Mouse (Mus musculus) neural tube, embryonic 14.5 days (tissue): Measurements from ENCODE around the gene Alpk3. TPM values are rescaled to one million over a fixed set of nuclear protein-coding genes. Genes with fewer than 3 reads are reported as not detected.

Experiments used
- ATAC-seq: fragments of 200-750 bp; cut with Nextera tagmentation; 2 replicates; pipeline ENCODE4 v1.8.0; 2017; ENCODE audit warnings: low read depth, mild to moderate bottlenecking, moderate TSS enrichment, moderate library complexity
- H3K27ac ChIP-seq: fragments of 300-500 bp; sonication (generic); 2 replicates; pipeline ENCODE4 v1.5.1; 2014; ENCODE audit warnings: low read depth, mild to moderate bottlenecking, control low read depth, low read length, moderate library complexity, mixed read lengths
- H3K27me3 ChIP-seq: fragments of 300-500 bp; sonication (generic); 2 replicates; pipeline ENCODE4 v1.6.1; 2014; ENCODE audit warnings: low read length; ENCODE audit not compliant: control insufficient read depth, insufficient read depth
- H3K36me3 ChIP-seq: fragments of 300-500 bp; sonication (generic); 2 replicates; pipeline ENCODE4 v1.6.1; 2014; ENCODE audit warnings: low read length, mixed read lengths; ENCODE audit not compliant: control insufficient read depth, insufficient read depth
- H3K4me1 ChIP-seq: fragments of 300-500 bp; sonication (generic); 2 replicates; pipeline ENCODE4 v1.6.1; 2014; ENCODE audit warnings: low read length; ENCODE audit not compliant: control insufficient read depth, insufficient read depth
- H3K4me2 ChIP-seq: fragments of 300-500 bp; sonication (generic); 2 replicates; pipeline ENCODE4 v1.6.1; 2014; ENCODE audit warnings: mild to moderate bottlenecking, low read depth, low read length, control low read depth
- H3K4me3 ChIP-seq: fragments of 300-500 bp; sonication (generic); 2 replicates; pipeline ENCODE4 v1.5.1; 2014; ENCODE audit warnings: low read depth, low read length, control low read depth, mixed read lengths
- H3K9ac ChIP-seq: fragments of 300-500 bp; sonication (generic); replicated peaks from 2 replicates; pipeline ENCODE4 v1.6.1; 2014; ENCODE audit warnings: low read depth, mild to moderate bottlenecking, control low read depth, low read length, mixed read lengths
- H3K9me3 ChIP-seq: fragments of 300-500 bp; sonication (generic); 2 replicates; pipeline ENCODE4 v1.6.1; 2016; ENCODE audit warnings: low read length; ENCODE audit not compliant: control insufficient read depth
- WGBS: fragments of 180-500 bp; shearing (Covaris S2); extraction: QIAGEN DNeasy Blood & Tissue Kit; methylation state at CpG from one replicate; pipeline ENCODE4 v1.1.7; 2014; 5-methylcytosine and 5-hydroxymethylcytosine counted together
- polyA plus RNA-seq: library from polyadenylated mRNA; unstranded; fragments of >200 nt; fragmentation: Nextera tagmentation; extraction: Ambion mirVana; gene quantifications from 2 replicates; pipeline ENCODE4 v1.2.1, GENCODE M21; 2014

Alpk3 gene
- polyA plus RNA-seq, 1 experiment from 2014 or later: 0.17 TPM

DNA sequence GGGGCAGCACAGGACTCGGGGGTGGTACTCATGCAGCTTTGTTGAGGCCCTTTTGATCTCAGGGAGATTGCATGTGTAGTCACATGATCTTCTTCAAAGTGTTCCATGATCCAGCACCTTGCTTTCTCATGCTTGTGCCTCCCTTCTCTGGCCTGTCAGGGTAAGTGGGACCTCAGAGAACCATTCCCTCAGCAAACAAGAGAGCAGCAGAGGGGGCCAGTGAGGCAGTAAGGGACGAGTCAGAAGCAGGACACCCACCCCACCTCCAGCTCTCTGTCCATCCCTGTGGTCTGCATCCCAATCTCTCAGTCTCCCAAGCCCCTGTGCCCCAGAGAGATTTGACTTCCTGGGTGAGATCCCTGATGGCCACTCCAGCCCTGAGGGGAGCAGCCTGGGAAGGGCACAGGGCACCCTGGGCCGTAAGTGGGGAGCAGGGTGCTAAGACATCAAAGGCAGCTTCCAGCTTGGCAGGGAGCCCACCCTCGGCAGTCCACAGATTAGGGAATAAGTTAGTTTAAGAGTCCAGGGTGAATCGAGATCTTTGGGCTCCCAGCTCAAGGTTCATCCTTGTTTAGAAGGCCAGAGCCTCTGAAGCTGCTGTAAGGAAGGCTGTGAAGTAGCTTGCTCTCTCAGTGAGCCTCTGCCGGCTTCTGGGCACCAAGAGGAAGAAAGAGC is 55.4 kb downstream of the Alpk3 start:
- ATAC-seq: no peak
- Histone ChIP-seq H3K27ac (no peak overlapping the region), H3K27me3 (no peaks in the 10 kb centered on the region), H3K4me1 (no peaks in the 10 kb centered on the region), H3K9ac (no peak overlapping the region), H3K4me2 (no peak overlapping the region), H3K36me3 (no peaks in the 10 kb centered on the region), H3K4me3 (no peak overlapping the region), H3K9me3 (no peaks in the 10 kb centered on the region)
- 56% methylated on average over 6 of the region's 6 CpGs for WGBS

DNA sequence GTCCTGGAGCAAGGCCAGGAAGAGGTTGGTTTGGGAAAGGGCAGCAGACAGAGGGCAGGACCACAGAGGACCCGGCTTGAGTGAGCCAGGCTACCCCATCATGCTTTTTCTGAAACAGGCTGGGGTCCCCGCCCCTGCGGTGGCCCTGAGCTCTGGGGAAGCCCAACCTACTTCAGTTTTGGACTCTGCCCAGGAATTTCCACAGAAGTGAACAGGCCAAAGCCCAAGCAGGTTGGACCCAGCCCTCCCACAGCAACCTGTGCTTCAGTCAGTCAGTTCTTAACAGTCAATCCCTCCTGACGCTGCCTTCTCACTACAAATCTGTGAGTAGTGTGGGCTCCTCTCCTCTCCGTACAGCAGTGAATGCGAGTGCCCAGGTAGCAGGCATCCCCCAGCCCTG is 57.2 kb downstream of the Alpk3 start, which contains the start of gene Slc28a1:
Slc28a1 (plus strand) TSS at position 245 of the 400 bp plus-strand sequence.
- H3K9ac ChIP-seq: no peak within 1 kb of the TSS
- 82% methylated on average over 6 of the region's 6 CpGs for WGBS
- ATAC-seq: no peak
- H3K36me3 ChIP-seq: no peaks in the 10 kb centered on the region
- no peaks in the 10 kb centered on the region for H3K9me3 ChIP-seq
- H3K27me3 ChIP-seq: no peaks in the 10 kb centered on the region
- no peaks in the 10 kb centered on the region for H3K4me1 ChIP-seq
- no peak within 1 kb of the TSS for H3K4me3 ChIP-seq
- no peak within 1 kb of the TSS for H3K4me2 ChIP-seq
- H3K27ac ChIP-seq: no peak within 1 kb of the TSS

- H3K27ac ChIP-seq: no peak overlapping the region
- H3K4me1 ChIP-seq: no peaks in the 10 kb centered on the region
- no peak overlapping the region for H3K9ac ChIP-seq
- H3K27me3 ChIP-seq: no peaks in the 10 kb centered on the region
- no peak for ATAC-seq
- no peaks in the 10 kb centered on the region for H3K9me3 ChIP-seq
- H3K36me3 ChIP-seq: no peaks in the 10 kb centered on the region
- WGBS: 61% methylated on average over 3 of the region's 3 CpGs
- no peak overlapping the region for H3K4me2 ChIP-seq
- no peak overlapping the region for H3K4me3 ChIP-seq
These were observed 63.7 kb downstream of the Alpk3 start for GRCm38 (mm10) chr7:81121099-81121498.

DNA sequence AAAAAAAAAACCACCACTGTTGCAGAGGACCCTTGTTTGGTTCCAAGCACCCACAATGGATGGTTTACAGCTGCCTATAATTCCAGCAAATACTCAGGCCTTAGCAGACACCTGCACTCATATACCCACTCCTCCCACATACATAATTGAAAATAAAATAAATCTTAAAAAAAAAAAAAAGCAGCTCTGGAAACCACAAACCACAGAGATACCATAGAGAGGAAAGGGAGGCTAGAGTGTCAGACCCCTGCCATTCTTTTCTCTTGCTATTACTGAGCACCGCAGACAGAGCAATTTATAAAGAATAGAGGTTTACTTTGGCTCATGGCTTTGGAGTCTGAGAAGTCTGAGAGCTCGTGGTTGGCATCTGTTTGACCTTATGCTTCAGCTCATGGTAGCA is 65.4 kb downstream of the Alpk3 start:
- Histone ChIP-seq H3K36me3 (no peaks in the 10 kb centered on the region), H3K4me1 (no peaks in the 10 kb centered on the region), H3K27ac (no peak overlapping the region), H3K4me3 (no peak overlapping the region), H3K9ac (no peak overlapping the region), H3K9me3 (no peaks in the 10 kb centered on the region), H3K4me2 (no peak overlapping the region), H3K27me3 (no peaks in the 10 kb centered on the region)
- WGBS: 61% methylated on average over 2 of the region's 2 CpGs
- no peak for ATAC-seq

DNA sequence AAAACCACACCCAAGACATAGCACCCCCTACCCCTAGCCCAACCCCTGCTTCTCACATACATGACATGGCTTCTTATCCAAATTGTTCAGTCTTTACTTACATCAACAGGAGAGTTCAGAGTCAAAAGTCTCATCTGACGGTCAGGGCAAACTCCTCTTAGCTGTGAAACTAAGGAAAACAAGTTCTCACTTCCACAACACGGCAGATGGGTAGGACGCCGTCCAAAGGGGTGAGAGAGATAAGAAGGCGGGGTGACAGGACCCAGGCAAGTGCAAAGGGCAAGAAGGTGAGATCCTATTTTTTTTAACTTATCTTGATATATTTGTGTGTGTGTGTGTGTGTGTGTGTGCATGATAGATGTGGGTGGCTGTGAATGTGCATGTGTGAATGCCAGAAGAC is 66.2 kb downstream of the Alpk3 start:
- no peak overlapping the region for H3K4me2 ChIP-seq
- H3K36me3 ChIP-seq: no peaks in the 10 kb centered on the region
- H3K4me1 ChIP-seq: no peaks in the 10 kb centered on the region
- H3K27ac ChIP-seq: no peak overlapping the region
- 96% methylated on average over 5 of the region's 5 CpGs for WGBS
- no peak overlapping the region for H3K9ac ChIP-seq
- H3K9me3 ChIP-seq: no peaks in the 10 kb centered on the region
- H3K27me3 ChIP-seq: no peaks in the 10 kb centered on the region
- ATAC-seq: no peak
- H3K4me3 ChIP-seq: no peak overlapping the region

- Histone ChIP-seq H3K4me1 (no peaks in the 10 kb centered on the region), H3K27ac (no peak overlapping the region), H3K27me3 (no peaks in the 10 kb centered on the region), H3K4me3 (no peak overlapping the region), H3K36me3 (no peaks in the 10 kb centered on the region), H3K9me3 (no peaks in the 10 kb centered on the region), H3K9ac (no peak overlapping the region), H3K4me2 (no peak overlapping the region)
- 72% methylated on average over 8 of the region's 8 CpGs for WGBS
- ATAC-seq: no peak
These were observed 67.4 kb downstream of the Alpk3 start for GRCm38 (mm10) chr7:81124773-81125172.

DNA sequence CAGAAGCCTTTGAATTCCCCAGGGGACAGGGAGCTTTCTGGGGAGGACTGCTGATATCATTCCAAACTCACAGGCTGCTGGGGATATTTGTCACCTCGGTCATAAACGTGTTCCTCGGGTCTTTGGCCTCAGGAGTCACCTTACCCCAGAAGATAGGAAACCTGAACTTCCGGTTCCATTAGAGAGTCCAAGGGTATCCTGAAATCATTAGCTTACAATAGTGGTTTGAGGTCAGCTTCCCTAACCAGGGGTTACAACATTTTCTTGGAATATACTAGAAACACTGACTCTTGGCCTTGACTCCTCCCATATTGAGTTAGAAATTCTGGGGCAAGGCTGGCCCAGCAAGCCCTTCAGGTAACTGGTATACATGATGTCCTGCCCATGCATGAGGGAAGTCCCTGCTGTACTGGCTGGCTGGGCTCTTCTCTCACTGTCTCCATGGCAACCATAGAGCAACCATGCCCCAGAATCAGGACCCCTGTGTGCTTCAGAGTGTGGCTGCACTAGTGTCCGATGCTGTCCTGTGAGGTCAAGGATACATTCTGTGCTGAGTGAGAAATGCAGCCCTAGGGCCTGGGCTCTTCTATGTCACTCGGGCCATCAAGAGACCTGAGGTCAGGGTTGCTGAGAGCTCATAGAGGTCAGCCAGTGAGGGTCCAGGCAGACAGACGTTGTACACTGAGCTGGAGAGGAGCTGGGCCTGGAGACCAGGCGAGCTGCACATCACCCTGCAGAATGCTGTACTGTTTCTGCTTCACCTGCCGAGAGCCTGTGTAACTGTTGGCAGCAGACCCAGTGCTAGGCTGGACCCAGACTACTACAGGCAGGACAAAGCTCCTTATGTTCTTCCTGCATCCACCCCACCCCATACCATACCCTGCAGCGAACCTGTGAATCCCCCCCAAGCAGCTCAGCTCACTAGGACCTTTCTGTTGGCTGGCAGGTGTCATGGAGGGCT is 68.1 kb downstream of the Alpk3 start:
- peak; percentile 41; the same call in 1 of the 2 replicates for ATAC-seq
- 68% methylated on average over 10 of the region's 10 CpGs for WGBS
- Histone ChIP-seq H3K4me3 (no peak overlapping the region), H3K4me1 (no peaks in the 10 kb centered on the region), H3K27me3 (no peaks in the 10 kb centered on the region), H3K4me2 (no peak overlapping the region), H3K27ac (no peak overlapping the region), H3K9ac (no peak overlapping the region), H3K9me3 (no peaks in the 10 kb centered on the region), H3K36me3 (no peaks in the 10 kb centered on the region)

GRCm38 (mm10) chr7:81131864-81132263 is 74.5 kb downstream of the Alpk3 start:
- H3K4me1 ChIP-seq: no peaks in the 10 kb centered on the region
- no peak for ATAC-seq
- no peak overlapping the region for H3K27ac ChIP-seq
- H3K9ac ChIP-seq: no peak overlapping the region
- no peaks in the 10 kb centered on the region for H3K9me3 ChIP-seq
- H3K27me3 ChIP-seq: no peaks in the 10 kb centered on the region
- H3K4me2 ChIP-seq: no peak overlapping the region
- WGBS: 84% methylated on average over 7 of the region's 7 CpGs
- no peak overlapping the region for H3K4me3 ChIP-seq
- H3K36me3 ChIP-seq: no peaks in the 10 kb centered on the region

- no peak for ATAC-seq
- no peak overlapping the region for H3K27ac ChIP-seq
- no peaks in the 10 kb centered on the region for H3K27me3 ChIP-seq
- no peaks in the 10 kb centered on the region for H3K4me1 ChIP-seq
- H3K36me3 ChIP-seq: no peaks in the 10 kb centered on the region
- WGBS: 13% methylated on average over 2 of the region's 2 CpGs
- no peak overlapping the region for H3K9ac ChIP-seq
- no peaks in the 10 kb centered on the region for H3K9me3 ChIP-seq
- H3K4me3 ChIP-seq: no peak overlapping the region
- H3K4me2 ChIP-seq: no peak overlapping the region
These were observed 75.5 kb downstream of the Alpk3 start for GRCm38 (mm10) chr7:81132851-81133279.
